Mouse (Mus musculus): ENCODE data around the gene Lrrc7. TPM values are rescaled to one million over a fixed set of nuclear protein-coding genes. Genes with fewer than 3 reads are reported as not detected.

Lrrc7 gene
- total RNA-seq, 1 experiment = not detected

GRCm38 (mm10) chr3:158210657-158211056, 351.4 kb downstream of the Lrrc7 start:
- Histone ChIP-seq H3K9ac (ENCODE audit: insufficient read depth, low read depth, low read length, poor library complexity, severe bottlenecking) (no peak overlapping the region), H3K36me3 (ENCODE audit: control insufficient read depth, insufficient read depth, low read length, poor library complexity, severe bottlenecking) (no peaks in the 10 kb centered on the region), H3K9me3 (ENCODE audit: control insufficient read depth, insufficient read depth, low read depth, low read length) (no peaks in the 10 kb centered on the region), H3K27ac (ENCODE audit: insufficient read depth, low read depth, low read length, poor library complexity, severe bottlenecking) (no peak overlapping the region), H3K4me3 (ENCODE audit: insufficient read depth in 1 of 2, low read depth in 1 of 2, low read length in 2 of 2, poor library complexity in 1 of 2, severe bottlenecking in 1 of 2) (no peak overlapping the region), H3K4me1 (ENCODE audit: control insufficient read depth in 2 of 2, insufficient read depth in 2 of 2, low read length in 2 of 2, poor library complexity in 1 of 2) (no peaks in the 10 kb centered on the region)
- in situ Hi-C loops (cut with MboI; ENCODE audit: low sequenced_read_pairs in 2 of 2, unreplicated experiment in 2 of 2) = no loop called here
- no peak for DNase-seq (ENCODE audit: low read depth, low spot score)
- TF ChIP-seq MAFK (IDR thresholded peaks at IDR 0.05; ENCODE audit: insufficient read depth, low read depth, low read length) (no peak), ZC3H11A (IDR thresholded peaks at IDR 0.05; ENCODE audit: borderline replicate concordance, low read depth, low read length) (no peak), HCFC1 (IDR thresholded peaks at IDR 0.05; ENCODE audit: borderline replicate concordance, insufficient read depth, low read length) (no peak), ZNF384 (IDR thresholded peaks at IDR 0.05; ENCODE audit: low read depth, low read length) (no peak), CHD2 (IDR thresholded peaks at IDR 0.05; ENCODE audit: low read depth, low read length) (no peak)

DNA sequence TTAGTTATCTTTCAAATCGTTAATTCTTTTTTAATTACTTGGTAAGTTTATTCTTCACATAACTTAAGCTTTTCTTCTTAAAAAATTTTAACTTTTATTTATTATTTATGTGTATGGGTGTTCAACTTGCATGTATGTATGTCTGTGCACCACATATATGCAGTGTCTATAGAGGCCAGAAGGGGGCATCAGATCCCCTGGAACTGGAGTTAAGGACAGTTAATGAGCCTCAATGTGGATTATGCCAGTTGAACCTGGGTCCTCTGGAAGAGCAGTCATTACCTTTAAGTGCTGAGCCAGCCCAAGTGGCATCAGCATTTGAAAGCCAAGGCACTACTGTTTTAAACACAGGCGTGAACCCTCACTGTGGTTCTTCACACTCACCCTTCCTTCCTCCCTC, 352.0 kb downstream of the Lrrc7 start:
- H3K27ac ChIP-seq (ENCODE audit: insufficient read depth, low read depth, low read length, poor library complexity, severe bottlenecking) = no peak overlapping the region
- peak; percentile 33 for DNase-seq (ENCODE audit: low read depth, low spot score)
- no peaks in the 10 kb centered on the region for H3K36me3 ChIP-seq (ENCODE audit: control insufficient read depth, insufficient read depth, low read length, poor library complexity, severe bottlenecking)
- H3K9me3 ChIP-seq (ENCODE audit: control insufficient read depth, insufficient read depth, low read depth, low read length) = no peaks in the 10 kb centered on the region
- H3K4me3 ChIP-seq (ENCODE audit: insufficient read depth in 1 of 2, low read depth in 1 of 2, low read length in 2 of 2, poor library complexity in 1 of 2, severe bottlenecking in 1 of 2) = no peak overlapping the region
- TF ChIP-seq ZC3H11A (IDR thresholded peaks at IDR 0.05; ENCODE audit: borderline replicate concordance, low read depth, low read length) (peak; percentile 39; the same call in 1 of the 2 replicates), ZNF384 (IDR thresholded peaks at IDR 0.05; ENCODE audit: low read depth, low read length) (no peak), CHD2 (IDR thresholded peaks at IDR 0.05; ENCODE audit: low read depth, low read length) (no peak), MAFK (IDR thresholded peaks at IDR 0.05; ENCODE audit: insufficient read depth, low read depth, low read length) (no peak), HCFC1 (IDR thresholded peaks at IDR 0.05; ENCODE audit: borderline replicate concordance, insufficient read depth, low read length) (no peak)
- in situ Hi-C loops (cut with MboI; ENCODE audit: low sequenced_read_pairs in 2 of 2, unreplicated experiment in 2 of 2) = no loop called here
- no peak overlapping the region for H3K9ac ChIP-seq (ENCODE audit: insufficient read depth, low read depth, low read length, poor library complexity, severe bottlenecking)
- H3K4me1 ChIP-seq (ENCODE audit: control insufficient read depth in 2 of 2, insufficient read depth in 2 of 2, low read length in 2 of 2, poor library complexity in 1 of 2) = no peaks in the 10 kb centered on the region

- no peak for TF ChIP-seq MAFK (IDR thresholded peaks at IDR 0.05; ENCODE audit: insufficient read depth, low read depth, low read length)
- no peak for TF ChIP-seq ZNF384 (IDR thresholded peaks at IDR 0.05; ENCODE audit: low read depth, low read length)
- no peak for TF ChIP-seq ZC3H11A (IDR thresholded peaks at IDR 0.05; ENCODE audit: borderline replicate concordance, low read depth, low read length)
- TF ChIP-seq HCFC1 (IDR thresholded peaks at IDR 0.05; ENCODE audit: borderline replicate concordance, insufficient read depth, low read length) = no peak
- TF ChIP-seq CHD2 (IDR thresholded peaks at IDR 0.05; ENCODE audit: low read depth, low read length) = no peak
- Histone ChIP-seq H3K27ac (ENCODE audit: insufficient read depth, low read depth, low read length, poor library complexity, severe bottlenecking) (no peak overlapping the region), H3K9me3 (ENCODE audit: control insufficient read depth, insufficient read depth, low read depth, low read length) (no peaks in the 10 kb centered on the region), H3K9ac (ENCODE audit: insufficient read depth, low read depth, low read length, poor library complexity, severe bottlenecking) (no peak overlapping the region), H3K4me1 (ENCODE audit: control insufficient read depth in 2 of 2, insufficient read depth in 2 of 2, low read length in 2 of 2, poor library complexity in 1 of 2) (no peaks in the 10 kb centered on the region), H3K4me3 (ENCODE audit: insufficient read depth in 1 of 2, low read depth in 1 of 2, low read length in 2 of 2, poor library complexity in 1 of 2, severe bottlenecking in 1 of 2) (no peak overlapping the region), H3K36me3 (ENCODE audit: control insufficient read depth, insufficient read depth, low read length, poor library complexity, severe bottlenecking) (no peaks in the 10 kb centered on the region)
- no peak for DNase-seq (ENCODE audit: low read depth, low spot score)
- in situ Hi-C loops (cut with MboI; ENCODE audit: low sequenced_read_pairs in 2 of 2, unreplicated experiment in 2 of 2) = no loop called here
Measured at GRCm38 (mm10) chr3:158207840-158208239, 354.2 kb downstream of the Lrrc7 start.

GRCm38 (mm10) chr3:158202776-158203175, 359.2 kb downstream of the Lrrc7 start:
- DNase-seq (ENCODE audit: low read depth, low spot score) = no peak
- no peak overlapping the region for H3K9ac ChIP-seq (ENCODE audit: insufficient read depth, low read depth, low read length, poor library complexity, severe bottlenecking)
- TF ChIP-seq ZC3H11A (IDR thresholded peaks at IDR 0.05; ENCODE audit: borderline replicate concordance, low read depth, low read length) (no peak), ZNF384 (IDR thresholded peaks at IDR 0.05; ENCODE audit: low read depth, low read length) (no peak), HCFC1 (IDR thresholded peaks at IDR 0.05; ENCODE audit: borderline replicate concordance, insufficient read depth, low read length) (no peak), CHD2 (IDR thresholded peaks at IDR 0.05; ENCODE audit: low read depth, low read length) (no peak), MAFK (IDR thresholded peaks at IDR 0.05; ENCODE audit: insufficient read depth, low read depth, low read length) (no peak)

DNA sequence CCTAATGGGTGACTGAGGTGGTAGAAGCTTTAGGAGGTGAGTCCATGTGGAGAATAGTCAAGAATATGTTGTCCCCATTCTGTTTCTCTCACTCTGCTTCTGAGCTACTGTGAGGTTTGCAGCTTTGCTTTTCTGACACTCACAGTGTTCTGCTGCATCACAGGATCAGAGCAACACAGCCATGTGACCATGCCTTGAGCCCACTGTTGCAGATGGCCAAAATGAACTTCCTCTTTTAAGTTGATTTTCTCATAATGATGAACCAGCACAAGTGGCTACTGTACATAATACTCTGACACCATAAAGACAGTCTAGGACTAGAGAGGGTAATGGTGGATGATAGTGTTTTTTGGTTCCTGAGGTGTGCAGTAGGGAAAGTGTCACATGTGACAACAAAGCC, 366.6 kb downstream of the Lrrc7 start:
- DNase-seq (ENCODE audit: low read depth, low spot score) = no peak
- H3K9ac ChIP-seq (ENCODE audit: insufficient read depth, low read depth, low read length, poor library complexity, severe bottlenecking) = no peak overlapping the region
- H3K4me1 ChIP-seq (ENCODE audit: control insufficient read depth in 2 of 2, insufficient read depth in 2 of 2, low read length in 2 of 2, poor library complexity in 1 of 2) = no peaks in the 10 kb centered on the region

More at GRCm38 (mm10) chr3:158202776-158203175, 359.2 kb downstream of the Lrrc7 start:
- Histone ChIP-seq H3K36me3 (ENCODE audit: control insufficient read depth, insufficient read depth, low read length, poor library complexity, severe bottlenecking) (no peaks in the 10 kb centered on the region), H3K4me1 (ENCODE audit: control insufficient read depth in 2 of 2, insufficient read depth in 2 of 2, low read length in 2 of 2, poor library complexity in 1 of 2) (no peaks in the 10 kb centered on the region), H3K9me3 (ENCODE audit: control insufficient read depth, insufficient read depth, low read depth, low read length) (no peaks in the 10 kb centered on the region), H3K27ac (ENCODE audit: insufficient read depth, low read depth, low read length, poor library complexity, severe bottlenecking) (no peak overlapping the region), H3K4me3 (ENCODE audit: insufficient read depth in 1 of 2, low read depth in 1 of 2, low read length in 2 of 2, poor library complexity in 1 of 2, severe bottlenecking in 1 of 2) (no peak overlapping the region)
- in situ Hi-C loops (cut with MboI; ENCODE audit: low sequenced_read_pairs in 2 of 2, unreplicated experiment in 2 of 2) = no loop called here

More for the DNA sequence above, 366.6 kb downstream of the Lrrc7 start:
- no peaks in the 10 kb centered on the region for H3K9me3 ChIP-seq (ENCODE audit: control insufficient read depth, insufficient read depth, low read depth, low read length)
- TF ChIP-seq CHD2 (IDR thresholded peaks at IDR 0.05; ENCODE audit: low read depth, low read length) = no peak
- no peaks in the 10 kb centered on the region for H3K36me3 ChIP-seq (ENCODE audit: control insufficient read depth, insufficient read depth, low read length, poor library complexity, severe bottlenecking)
- in situ Hi-C loops (cut with MboI; ENCODE audit: low sequenced_read_pairs in 2 of 2, unreplicated experiment in 2 of 2) = no loop called here
- H3K4me3 ChIP-seq (ENCODE audit: insufficient read depth in 1 of 2, low read depth in 1 of 2, low read length in 2 of 2, poor library complexity in 1 of 2, severe bottlenecking in 1 of 2) = no peak overlapping the region
- H3K27ac ChIP-seq (ENCODE audit: insufficient read depth, low read depth, low read length, poor library complexity, severe bottlenecking) = no peak overlapping the region
